8 mouse cellular contexts compared by ENCODE assay signal in the genomic region with DNA sequence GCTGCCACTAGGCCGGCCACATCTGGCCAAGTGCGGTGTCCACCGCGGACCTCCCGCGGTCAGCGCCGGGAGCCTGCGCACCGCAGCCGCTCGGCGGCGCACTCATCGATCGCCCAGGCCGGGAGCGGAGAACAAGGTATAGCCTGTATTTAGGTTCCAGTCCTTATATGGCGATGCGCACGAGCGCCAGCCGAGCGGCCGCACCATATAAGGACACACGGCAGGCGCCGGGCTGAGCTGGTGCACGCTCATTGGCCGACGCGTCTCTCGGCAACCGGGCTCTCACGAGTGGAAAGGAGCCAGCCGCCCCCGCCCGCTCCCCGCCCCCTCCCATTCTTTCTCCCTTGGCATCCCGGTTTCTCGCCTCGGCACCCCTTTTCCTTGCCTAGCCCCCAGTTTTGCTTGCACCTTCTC. TPM values are rescaled to one million over a fixed set of nuclear protein-coding genes. Genes with fewer than 3 reads are reported as not detected.
DNase-seq lines count a peak whose midpoint lies in the region; ATAC-seq lines count a peak whose summit lies in the region.

No protein-coding gene starts in this region.

- peak overlapping the region; percentile 29 for H3K4me3 ChIP-seq in forebrain, embryonic 11.5 days (ENCODE audit: low read depth, low read length)

- DNase-seq in CD8-positive naive resting alpha-beta T cell, adult 2 months (ENCODE audit: low read depth in 2 of 2, low spot score in 2 of 2) = peak; percentile 77
- DNase-seq in adrenal gland, adult 8-10 months = peak; percentile 57
- DNase-seq in forebrain, embryonic 11.5 days (ENCODE audit: low spot score) = peak; percentile 93
- peak; percentile 85 for DNase-seq in heart, postnatal 4 days
- peak; percentile 85 to 90 for DNase-seq in layer of hippocampus, postnatal 14 days (ENCODE audit: low spot score in 2 of 2)
- DNase-seq in lung, postnatal 14 days = peak; percentile 78
- peak; percentile 65 for DNase-seq in right cerebral cortex, adult 18-20 months
- DNase-seq in thymus, postnatal 4 days = peak; percentile 87

- peaks cover 35% of the 10 kb centered on the region for H3K4me1 ChIP-seq in forebrain, embryonic 11.5 days (replicated peaks; ENCODE audit: control insufficient read depth, insufficient read depth, low read length)

- H3K27ac ChIP-seq in forebrain, embryonic 11.5 days (ENCODE audit: low read depth, low read length) = peak overlapping the region; percentile 37; the same call in 1 of the 2 replicates

- peak overlapping the region; percentile 45; the same call in 1 of the 2 replicates for H3K9ac ChIP-seq in forebrain, embryonic 11.5 days (ENCODE audit: low read length)

- ATAC-seq in forebrain, embryonic 11.5 days (replicated peaks; ENCODE audit: low FRiP score) = peak; percentile 86

- WGBS in forebrain, embryonic 11.5 days = under 1% methylated on average over 40 of the region's 42 CpGs

- H3K36me3 ChIP-seq in forebrain, embryonic 11.5 days (ENCODE audit: control insufficient read depth, insufficient read depth, low read length) = no peaks in the 10 kb centered on the region

- H3K4me2 ChIP-seq in forebrain, embryonic 11.5 days (ENCODE audit: low read depth, low read length, severe bottlenecking) = peak overlapping the region; percentile 59

- peaks cover 85% of the 10 kb centered on the region for H3K27me3 ChIP-seq in forebrain, embryonic 11.5 days (ENCODE audit: control insufficient read depth, insufficient read depth, low read length)

- H3K9me3 ChIP-seq in forebrain, embryonic 11.5 days (ENCODE audit: control insufficient read depth, low read length) = no peaks in the 10 kb centered on the region

RNA-seq across cellular contexts. Expression of a gene that starts 12.5 kb away (rescaled TPM):
- 10 to 100 TPM; 15.3 to 24.0 (median 16.5) TPM for total RNA-seq in adrenal gland, adult 8-10 months (2022)
- 9.5 and 11.2 TPM in 2 replicates for polyA plus RNA-seq in forebrain, embryonic 11.5 days (2014; fragmentation: Nextera tagmentation; extraction: Ambion mirVana)
- 1 to 10 TPM; 5.6 to 5.7 TPM for total RNA-seq in heart, postnatal 4 days (2021)
- total RNA-seq in layer of hippocampus, postnatal 14 days (2021) = 10 to 100 TPM; 15.0 to 15.2 TPM

RNA-seq across cellular contexts. Expression of a gene that starts 30.5 kb away (rescaled TPM):
- 1 to 10 TPM; 4.6 to 8.1 (median 5.6) TPM for total RNA-seq in adrenal gland, adult 8-10 months (2022)
- polyA plus RNA-seq in forebrain, embryonic 11.5 days (2014; fragmentation: Nextera tagmentation; extraction: Ambion mirVana) = 101 and 103 TPM in 2 replicates
- 1 to 10 TPM; 7.6 to 7.8 TPM for total RNA-seq in heart, postnatal 4 days (2021)
- total RNA-seq in layer of hippocampus, postnatal 14 days (2021) = 1 to 10 TPM; 3.6 to 4.2 TPM

RNA-seq across cellular contexts. Expression of a gene that starts 32.8 kb away (rescaled TPM):
- 100 to 1,000 TPM in 1 of 4 experiments, 10 to 100 TPM in 3; 70.8 to 227 (median 87.4) TPM for total RNA-seq in adrenal gland, adult 8-10 months (2022)
- polyA plus RNA-seq in forebrain, embryonic 11.5 days (2014; fragmentation: Nextera tagmentation; extraction: Ambion mirVana) = 6.4 and 7.0 TPM in 2 replicates
- 10 to 100 TPM; 30.5 to 34.9 TPM for total RNA-seq in heart, postnatal 4 days (2021)
- total RNA-seq in layer of hippocampus, postnatal 14 days (2021) = 10 to 100 TPM; 59.1 to 59.4 TPM

Comparison
In these comparisons a context has a peak if more than half of its experiments do, and no peak if none do; other contexts are left out.
1. Peak in every context shown above with its lines: DNase-seq, ATAC-seq, H3K4me3 ChIP-seq and H3K27ac ChIP-seq.